Mouse (Mus musculus) heart, embryonic 16.5 days (tissue): ENCODE data around the gene Olfr478. TPM values are rescaled to one million over a fixed set of nuclear protein-coding genes. Genes with fewer than 3 reads are reported as not detected.
"Not testable (repeated sequence)": the region's sequence is repeated elsewhere in the genome, so short reads cannot be mapped to it uniquely, and the experiment has no call there.

Source experiments
- ATAC-seq: fragments of 200-750 bp; cut with Nextera tagmentation; replicated peaks from 2 replicates; pipeline ENCODE4 v1.8.0; 2017; ENCODE audit warnings: moderate number of reproducible peaks; ENCODE audit not compliant: insufficient read depth, low FRiP score; ENCODE audit errors: extremely low read depth
- H3K27ac ChIP-seq: fragments of 300-500 bp; sonication (generic); 2 replicates; pipeline ENCODE4 v1.5.1; 2014; ENCODE audit warnings: mild to moderate bottlenecking, low read length, control low read depth, moderate library complexity
- H3K27me3 ChIP-seq: fragments of 300-500 bp; sonication (generic); 2 replicates; pipeline ENCODE4 v1.6.1; 2014; ENCODE audit warnings: low read length, mixed read lengths; ENCODE audit not compliant: control insufficient read depth, insufficient read depth
- H3K36me3 ChIP-seq: fragments of 300-500 bp; sonication (generic); 2 replicates; pipeline ENCODE4 v1.6.1; 2014; ENCODE audit not compliant: control insufficient read depth, insufficient read depth
- H3K4me1 ChIP-seq: fragments of 300-500 bp; sonication (generic); 2 replicates; pipeline ENCODE4 v1.6.1; 2014; ENCODE audit warnings: low read length, mixed read lengths; ENCODE audit not compliant: control insufficient read depth, insufficient read depth
- H3K4me2 ChIP-seq: fragments of 300-500 bp; sonication (generic); 2 replicates; pipeline ENCODE4 v1.6.1; 2014; ENCODE audit warnings: low read depth, mild to moderate bottlenecking, control low read depth, low read length
- H3K4me3 ChIP-seq: fragments of 300-500 bp; sonication (generic); 2 replicates; pipeline ENCODE4 v1.5.1; 2014; ENCODE audit warnings: mild to moderate bottlenecking, control low read depth, low read length
- H3K9ac ChIP-seq: fragments of 300-500 bp; sonication (generic); 2 replicates; pipeline ENCODE4 v1.6.1; 2014; ENCODE audit warnings: low read length, control low read depth
- H3K9me3 ChIP-seq: fragments of 300-500 bp; sonication (generic); replicated peaks from 2 replicates; pipeline ENCODE4 v1.6.1; 2016; ENCODE audit warnings: low read length; ENCODE audit not compliant: control insufficient read depth
- WGBS: fragments of 180-500 bp; shearing (Covaris S2); extraction: QIAGEN DNeasy Blood & Tissue Kit; methylation state at CpG from one replicate; pipeline ENCODE4 v1.1.7; 2014; 5-methylcytosine and 5-hydroxymethylcytosine counted together
- polyA plus RNA-seq: library from polyadenylated mRNA; unstranded; fragments of >200 nt; fragmentation: Nextera tagmentation; extraction: Ambion mirVana; gene quantifications from 2 replicates; pipeline ENCODE4 v1.2.1, GENCODE M21; 2015

The Olfr478 gene
- polyA plus RNA-seq, result not detected in 2 replicates

DNA sequence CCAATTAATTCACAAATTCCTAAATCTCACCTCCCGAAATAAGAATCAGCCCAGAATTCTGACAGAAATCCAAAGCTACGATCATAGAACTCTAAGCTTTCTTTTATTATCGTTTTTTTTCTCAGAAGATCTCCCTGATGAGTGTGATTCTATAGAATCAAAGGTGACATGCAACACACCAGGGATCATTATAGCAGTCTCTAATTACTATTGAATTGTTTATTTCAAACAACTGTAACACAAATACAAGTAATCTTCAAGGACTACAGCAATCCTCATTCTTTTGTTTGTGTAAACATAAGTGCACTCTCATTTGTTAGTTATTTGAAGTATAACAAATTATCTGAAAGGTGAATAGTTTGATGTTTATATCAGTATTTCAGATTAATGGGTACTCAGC lies at the start of gene Olfr478:
Gene Olfr478, minus strand, starts transcription at position 101 of the 400 bp plus-strand sequence.
- H3K9ac ChIP-seq, result no peak within 1 kb of the TSS
- H3K4me2 ChIP-seq, result no peak within 1 kb of the TSS
- H3K36me3 ChIP-seq, result no peaks in the 10 kb centered on the region
- H3K4me3 ChIP-seq, result no peak within 1 kb of the TSS
- H3K9me3 ChIP-seq, result peaks cover 16% of the 10 kb centered on the region
- no peaks in the 10 kb centered on the region for H3K27me3 ChIP-seq
- ATAC-seq, result no peak
- WGBS, result 62% methylated on average over 3 of the region's 3 CpGs
- H3K27ac ChIP-seq, result no peak within 1 kb of the TSS
- no peaks in the 10 kb centered on the region for H3K4me1 ChIP-seq

DNA sequence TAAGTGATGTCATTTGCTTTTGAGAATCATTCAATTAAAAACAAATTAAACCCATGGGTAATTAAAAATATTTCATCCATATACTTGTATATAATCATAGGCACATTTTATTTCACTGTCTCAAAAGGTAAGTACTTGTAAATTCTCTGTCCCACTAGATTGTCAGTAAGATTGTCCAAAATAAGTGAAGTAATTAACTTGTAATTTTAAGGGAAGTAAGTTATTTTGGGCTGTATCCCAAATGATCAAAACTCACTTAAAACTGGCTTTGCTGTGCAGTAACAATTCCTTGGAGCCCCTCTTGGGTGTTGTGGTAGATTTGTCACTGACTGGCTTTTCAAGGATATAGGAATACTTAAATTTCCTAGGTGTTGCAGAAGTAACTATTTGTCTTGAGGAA lies 45.8 kb upstream of the Olfr478 start, which contains the start of gene Olfr481:
Gene Olfr481, plus strand, starts transcription at position 301 of the 400 bp plus-strand sequence.
- H3K27me3 ChIP-seq, result no peaks in the 10 kb centered on the region
- no peak within 1 kb of the TSS for H3K4me2 ChIP-seq
- H3K27ac ChIP-seq, result no peak within 1 kb of the TSS
- no peak within 1 kb of the TSS for H3K9ac ChIP-seq
- ATAC-seq, result no peak
- H3K4me3 ChIP-seq, result no peak within 1 kb of the TSS
- no peaks in the 10 kb centered on the region for H3K4me1 ChIP-seq
- no peaks in the 10 kb centered on the region for H3K9me3 ChIP-seq
- H3K36me3 ChIP-seq, result no peaks in the 10 kb centered on the region

DNA sequence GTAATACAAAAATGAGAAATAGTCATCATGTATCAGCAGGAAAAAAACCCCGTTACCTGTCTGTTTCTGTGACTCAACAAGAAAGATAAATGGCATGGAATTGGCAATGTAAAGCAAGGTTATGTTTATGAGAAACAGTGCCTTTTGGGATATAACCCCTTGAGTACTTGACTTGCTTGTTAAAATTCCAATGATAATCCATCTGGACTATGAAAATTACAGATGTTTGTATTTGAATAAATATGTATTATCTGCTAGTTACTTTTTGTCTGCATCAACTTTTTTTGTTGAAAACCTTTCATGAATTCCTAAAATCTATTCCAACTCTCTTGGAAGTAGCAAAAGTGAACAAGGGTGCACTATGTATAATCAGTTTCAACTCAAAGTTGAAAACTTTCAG lies 33.5 kb upstream of the Olfr478 start, which contains the start of gene Olfr480:
Gene Olfr480, minus strand, starts transcription at position 101 of the 400 bp plus-strand sequence.
- Histone ChIP-seq H3K4me2 (no peak within 1 kb of the TSS), H3K27ac (no peak within 1 kb of the TSS), H3K9ac (no peak within 1 kb of the TSS), H3K4me1 (no peaks in the 10 kb centered on the region), H3K4me3 (no peak within 1 kb of the TSS), H3K27me3 (no peaks in the 10 kb centered on the region), H3K36me3 (no peaks in the 10 kb centered on the region), H3K9me3 (peaks cover 6% of the 10 kb centered on the region)
- 61% methylated on average over 1 of the region's 1 CpGs for WGBS
- ATAC-seq, result no peak

- ATAC-seq, result no peak
- Histone ChIP-seq H3K4me2 (no peak within 1 kb of the TSS), H3K36me3 (no peaks in the 10 kb centered on the region), H3K9ac (no peak within 1 kb of the TSS), H3K4me3 (no peak within 1 kb of the TSS), H3K4me1 (no peaks in the 10 kb centered on the region), H3K9me3 (no peaks in the 10 kb centered on the region), H3K27ac (no peak within 1 kb of the TSS), H3K27me3 (no peaks in the 10 kb centered on the region)
- 75% methylated on average over 2 of the region's 2 CpGs for WGBS
These were observed 16.6 kb upstream of the Olfr478 start, which contains the start of gene Olfr479 for GRCm38 (mm10) chr7:108050393-108050792. Gene Olfr479 (plus strand): TSS chr7:108050693.

DNA sequence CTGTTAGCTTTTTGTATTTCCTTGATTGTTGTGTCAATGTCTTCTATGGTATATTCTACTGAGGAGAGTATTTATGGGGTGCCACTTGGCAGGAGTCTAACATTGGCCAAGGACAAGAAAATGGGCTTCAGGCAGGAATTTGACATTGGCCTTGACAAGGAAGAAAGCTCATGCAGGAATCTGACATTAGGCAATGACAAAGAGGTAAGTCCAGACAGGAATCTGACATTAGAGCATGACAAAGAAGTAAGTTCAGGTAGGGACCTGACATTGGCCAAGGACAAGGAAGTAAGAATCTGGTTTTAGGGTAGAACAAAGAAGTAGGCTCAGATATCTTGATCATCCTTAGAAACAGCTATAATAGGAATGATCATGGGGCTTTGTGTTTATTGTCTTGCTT lies 19.5 kb downstream of the Olfr478 start:
- ATAC-seq, H3K27me3 ChIP-seq: not testable (repeated sequence)

GRCm38 (mm10) chr7:107986393-107986792 lies 47.4 kb downstream of the Olfr478 start, which contains the start of gene Olfr477:
Gene Olfr477 (plus strand): TSS chr7:107986693.
- no peak for ATAC-seq
- H3K27ac ChIP-seq, result no peak within 1 kb of the TSS

More for the DNA sequence above, 19.5 kb downstream of the Olfr478 start:
- H3K36me3 ChIP-seq, H3K4me3 ChIP-seq, H3K27ac ChIP-seq, H3K9me3 ChIP-seq, H3K4me1 ChIP-seq, H3K9ac ChIP-seq, H3K4me2 ChIP-seq: not testable (repeated sequence)

More at GRCm38 (mm10) chr7:107986393-107986792, 47.4 kb downstream of the Olfr478 start, which contains the start of gene Olfr477:
- Histone ChIP-seq H3K4me3 (no peak within 1 kb of the TSS), H3K4me1 (no peaks in the 10 kb centered on the region), H3K9ac (no peak within 1 kb of the TSS), H3K27me3 (no peaks in the 10 kb centered on the region), H3K4me2 (no peak within 1 kb of the TSS), H3K9me3 (no peaks in the 10 kb centered on the region), H3K36me3 (no peaks in the 10 kb centered on the region)
- WGBS, result 71% methylated on average over 2 of the region's 2 CpGs

Other genes with a start within 250 kb of the Olfr478 start
- not detected in 2 replicates for gene Ovch2, start 232.8 kb downstream of the Olfr478 start, polyA plus RNA-seq
- gene Olfr467, start 221.7 kb downstream of the Olfr478 start, polyA plus RNA-seq, result not detected in 2 replicates
- gene Olfr469, start 208.4 kb downstream of the Olfr478 start, polyA plus RNA-seq, result not detected in 2 replicates
- gene Olfr470, start 186.5 kb downstream of the Olfr478 start, polyA plus RNA-seq, result not detected in 2 replicates
- not detected in 2 replicates for gene Olfr472, start 136.1 kb downstream of the Olfr478 start, polyA plus RNA-seq
- gene Olfr473, start 103.5 kb downstream of the Olfr478 start, polyA plus RNA-seq, result not detected in 2 replicates
- not detected in 2 replicates for gene Olfr474, start 79.3 kb downstream of the Olfr478 start, polyA plus RNA-seq
- not detected in 2 replicates for gene Olfr476, start 69.2 kb downstream of the Olfr478 start, polyA plus RNA-seq
- not detected in 2 replicates for gene Olfr477, start 47.3 kb downstream of the Olfr478 start, polyA plus RNA-seq
- not detected in 2 replicates for gene Olfr479, start 16.7 kb upstream of the Olfr478 start, polyA plus RNA-seq
- not detected in 2 replicates for gene Olfr480, start 33.4 kb upstream of the Olfr478 start, polyA plus RNA-seq
- not detected in 2 replicates for gene Olfr481, start 45.9 kb upstream of the Olfr478 start, polyA plus RNA-seq
- 0.13 TPM in 1 of 2 replicates, not detected in the other for gene Olfr482, start 63.6 kb upstream of the Olfr478 start, polyA plus RNA-seq
- not detected in 2 replicates for gene Olfr483, start 66.9 kb upstream of the Olfr478 start, polyA plus RNA-seq
- not detected in 2 replicates for gene Olfr484, start 93.5 kb upstream of the Olfr478 start, polyA plus RNA-seq
- not detected in 2 replicates for gene Olfr485, start 125.9 kb upstream of the Olfr478 start, polyA plus RNA-seq
- not detected in 2 replicates for gene Olfr486, start 138.8 kb upstream of the Olfr478 start, polyA plus RNA-seq
- gene Olfr487, start 180.6 kb upstream of the Olfr478 start, polyA plus RNA-seq, result not detected in 2 replicates
- gene Olfr488, start 224.4 kb upstream of the Olfr478 start, polyA plus RNA-seq, result not detected in 2 replicates